Mouse (Mus musculus) neural tube, embryonic 11.5 days (tissue): Measurements from ENCODE around the gene Suclg2. TPM values are rescaled to one million over a fixed set of nuclear protein-coding genes. Genes with fewer than 3 reads are reported as not detected.
A peak's percentile ranks its signal among the peaks of the same experiment; 100 is the strongest.

Experiments used
- ATAC-seq: fragments of 200-750 bp; cut with Nextera tagmentation; 2 replicates; pipeline ENCODE4 v1.8.0; 2017; ENCODE audit warnings: moderate number of reproducible peaks, mild to moderate bottlenecking, moderate TSS enrichment, moderate library complexity; ENCODE audit not compliant: insufficient read depth, low FRiP score, low TSS enrichment
- DNase-seq: peaks from one replicate; pipeline ENCODE4 v3.0.0-alpha.2; 2015; ENCODE audit warnings: low spot score
- H3K27ac ChIP-seq: fragments of 300-500 bp; sonication (generic); 2 replicates; pipeline ENCODE4 v1.5.1; 2014; ENCODE audit warnings: low read depth, mild to moderate bottlenecking, low read length
- H3K27me3 ChIP-seq: fragments of 300-500 bp; sonication (generic); 2 replicates; pipeline ENCODE4 v1.6.1; 2014; ENCODE audit warnings: mild to moderate bottlenecking, low read length, mixed read lengths; ENCODE audit not compliant: control insufficient read depth, insufficient read depth
- H3K36me3 ChIP-seq: fragments of 300-500 bp; sonication (generic); 2 replicates; pipeline ENCODE4 v1.6.1; 2014; ENCODE audit warnings: mild to moderate bottlenecking, low read length, moderate library complexity, mixed read lengths; ENCODE audit not compliant: control insufficient read depth, insufficient read depth
- H3K4me1 ChIP-seq: fragments of 300-500 bp; sonication (generic); 2 replicates; pipeline ENCODE4 v1.6.1; 2014; ENCODE audit warnings: low read length, mixed read lengths; ENCODE audit not compliant: control insufficient read depth, insufficient read depth
- H3K4me2 ChIP-seq: fragments of 300-500 bp; sonication (generic); 2 replicates; pipeline ENCODE4 v1.6.1; 2014; ENCODE audit warnings: low read depth, mild to moderate bottlenecking, moderate library complexity
- H3K4me3 ChIP-seq: fragments of 300-500 bp; sonication (generic); 2 replicates; pipeline ENCODE4 v1.5.1; 2014; ENCODE audit warnings: low read depth, low read length
- H3K9ac ChIP-seq: fragments of 300-500 bp; sonication (generic); 2 replicates; pipeline ENCODE4 v1.6.1; 2014; ENCODE audit warnings: mild to moderate bottlenecking, low read length
- H3K9me3 ChIP-seq: fragments of 300-500 bp; sonication (generic); 2 replicates; pipeline ENCODE4 v1.6.1; 2016; ENCODE audit warnings: low read length; ENCODE audit not compliant: control insufficient read depth
- WGBS: fragments of 180-500 bp; shearing (Covaris S2); extraction: QIAGEN DNeasy Blood & Tissue Kit; methylation state at CpG from one replicate; pipeline ENCODE4 v1.1.7; 2014; 5-methylcytosine and 5-hydroxymethylcytosine counted together
- polyA plus RNA-seq: library from polyadenylated mRNA; unstranded; fragments of >200 nt; fragmentation: Nextera tagmentation; extraction: Ambion mirVana; gene quantifications from 2 replicates; pipeline ENCODE4 v1.2.1, GENCODE M21; 2014

The Suclg2 gene
- polyA plus RNA-seq, 1 experiment from 2014 or later: 41.7 TPM

DNA sequence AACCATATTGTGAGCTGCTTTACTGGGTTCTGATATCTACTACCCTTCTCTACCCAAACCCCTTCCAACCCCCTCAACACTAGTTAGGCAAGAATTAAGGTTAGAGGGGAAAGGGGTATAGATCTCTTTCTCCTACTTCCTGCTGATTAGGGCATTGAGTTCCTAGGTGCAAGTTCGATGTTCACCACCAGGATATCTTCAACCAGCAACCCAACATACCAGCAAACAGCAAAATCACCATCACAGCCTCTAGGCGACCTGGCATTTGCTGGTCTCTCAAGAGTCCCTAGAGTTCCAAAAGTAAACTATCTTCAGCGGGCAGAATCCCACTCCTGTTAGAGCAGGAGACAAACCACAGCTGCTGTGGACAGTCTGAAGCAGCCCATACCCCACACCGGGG lies 33.4 kb downstream of the Suclg2 start:
- no peak overlapping the region for H3K4me3 ChIP-seq
- H3K27me3 ChIP-seq: no peaks in the 10 kb centered on the region
- no peak for ATAC-seq
- H3K4me1 ChIP-seq: no peaks in the 10 kb centered on the region
- H3K9me3 ChIP-seq: no peaks in the 10 kb centered on the region
- no peaks in the 10 kb centered on the region for H3K36me3 ChIP-seq
- no peak for DNase-seq
- H3K9ac ChIP-seq: no peak overlapping the region
- no peak overlapping the region for H3K27ac ChIP-seq
- WGBS: 78% methylated on average over 4 of the region's 4 CpGs
- no peak overlapping the region for H3K4me2 ChIP-seq

DNA sequence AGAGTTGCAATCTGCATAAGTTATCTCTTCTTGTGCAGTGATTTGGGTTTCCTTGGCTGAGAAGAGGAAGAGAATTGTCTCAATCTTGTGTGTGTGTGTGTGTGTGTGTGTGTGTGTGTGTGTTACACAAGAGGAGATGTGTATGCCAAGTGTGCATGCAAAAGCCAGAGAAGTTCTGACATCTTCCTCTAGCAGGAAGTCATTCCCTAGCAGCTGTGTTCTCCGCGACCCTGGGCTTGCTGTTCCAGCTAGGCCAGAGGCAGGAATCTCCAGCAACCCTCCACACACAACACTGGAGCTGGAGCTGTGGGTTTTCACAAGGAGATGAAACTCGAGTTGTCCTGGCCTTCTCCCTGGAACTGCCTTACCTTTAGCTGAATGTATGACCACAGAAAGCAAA lies 38.9 kb downstream of the Suclg2 start:
- H3K9me3 ChIP-seq: no peaks in the 10 kb centered on the region
- no peaks in the 10 kb centered on the region for H3K36me3 ChIP-seq
- no peaks in the 10 kb centered on the region for H3K27me3 ChIP-seq
- no peak overlapping the region for H3K4me2 ChIP-seq
- H3K9ac ChIP-seq: no peak overlapping the region
- DNase-seq (no peak), ATAC-seq (no peak)
- H3K4me3 ChIP-seq: no peak overlapping the region
- 78% methylated on average over 3 of the region's 3 CpGs for WGBS
- H3K4me1 ChIP-seq: no peaks in the 10 kb centered on the region
- H3K27ac ChIP-seq: no peak overlapping the region

DNA sequence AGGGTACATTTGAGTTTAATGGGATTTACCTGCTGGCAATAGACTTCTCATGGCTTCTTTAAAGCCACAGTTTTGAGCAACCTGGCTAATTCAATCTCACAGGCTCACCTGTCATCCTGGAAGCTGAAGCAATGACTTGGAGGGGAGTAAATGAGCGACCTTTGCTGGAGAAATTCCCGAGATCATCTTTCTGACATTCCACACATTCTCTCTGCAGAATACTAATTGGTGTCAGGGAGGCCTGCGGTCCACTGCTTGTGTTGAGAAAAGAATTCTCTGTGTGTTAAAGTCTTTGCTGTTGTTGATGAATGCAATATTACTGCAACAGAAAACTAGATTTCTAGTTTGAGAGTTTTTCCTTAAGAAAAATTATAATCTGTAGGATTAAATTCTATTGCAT lies 39.3 kb downstream of the Suclg2 start:
- no peak overlapping the region for H3K9ac ChIP-seq
- H3K4me1 ChIP-seq: no peaks in the 10 kb centered on the region
- no peak for ATAC-seq
- H3K9me3 ChIP-seq: no peaks in the 10 kb centered on the region
- DNase-seq: no peak
- no peak overlapping the region for H3K4me3 ChIP-seq
- no peaks in the 10 kb centered on the region for H3K27me3 ChIP-seq
- WGBS: 47% methylated on average over 3 of the region's 3 CpGs
- H3K4me2 ChIP-seq: no peak overlapping the region
- H3K36me3 ChIP-seq: no peaks in the 10 kb centered on the region
- H3K27ac ChIP-seq: no peak overlapping the region

DNA sequence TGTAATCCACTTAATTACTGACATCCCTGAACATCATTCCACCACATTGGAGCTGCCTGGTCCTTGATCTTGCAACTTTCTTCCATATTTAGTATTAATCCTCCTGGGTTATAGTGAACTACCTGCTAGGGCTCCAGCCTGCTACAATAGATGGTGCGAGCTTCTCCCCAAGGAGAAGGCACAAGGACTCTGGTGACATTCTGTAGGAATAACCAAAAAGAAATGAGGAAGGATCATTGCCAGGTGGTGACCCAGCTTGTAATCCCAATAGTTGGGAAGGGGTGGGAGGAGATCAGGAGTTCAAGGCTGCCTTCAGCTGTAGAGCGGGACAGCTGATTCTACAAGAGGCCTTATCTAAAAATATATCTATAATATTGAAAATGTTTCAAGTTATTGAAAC lies 41.6 kb downstream of the Suclg2 start:
- H3K4me2 ChIP-seq: no peak overlapping the region
- no peak for ATAC-seq
- no peak overlapping the region for H3K4me3 ChIP-seq
- no peak overlapping the region for H3K9ac ChIP-seq
- H3K4me1 ChIP-seq: no peaks in the 10 kb centered on the region
- H3K36me3 ChIP-seq: no peaks in the 10 kb centered on the region
- H3K27me3 ChIP-seq: no peaks in the 10 kb centered on the region
- no peak for DNase-seq
- no peak overlapping the region for H3K27ac ChIP-seq
- no peaks in the 10 kb centered on the region for H3K9me3 ChIP-seq
- WGBS: 94% methylated on average over 2 of the region's 2 CpGs

DNA sequence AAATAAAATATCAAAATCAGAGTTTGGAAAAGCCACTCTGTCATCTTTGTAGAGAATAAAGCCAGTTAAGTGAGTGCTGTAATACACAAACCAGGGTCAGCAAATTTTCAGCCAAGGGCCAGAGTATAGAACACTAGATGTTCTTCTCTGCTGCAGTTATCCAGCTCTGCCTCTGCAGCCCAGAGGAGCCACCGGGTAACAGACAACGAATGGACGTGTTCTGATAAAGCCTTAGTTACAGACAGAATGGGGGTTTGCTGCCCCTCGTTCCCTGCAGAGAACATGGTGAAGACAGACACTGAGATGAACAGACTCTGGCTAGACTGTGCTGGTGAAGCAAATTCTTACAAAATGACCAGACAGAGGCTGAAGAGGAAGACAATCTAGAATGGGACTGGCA lies 42.2 kb downstream of the Suclg2 start:
- Histone ChIP-seq H3K9ac (no peak overlapping the region), H3K27me3 (no peaks in the 10 kb centered on the region), H3K36me3 (no peaks in the 10 kb centered on the region), H3K4me1 (no peaks in the 10 kb centered on the region), H3K4me3 (no peak overlapping the region), H3K27ac (no peak overlapping the region), H3K9me3 (no peaks in the 10 kb centered on the region), H3K4me2 (no peak overlapping the region)
- ATAC-seq: no peak
- DNase-seq: no peak
- WGBS: 77% methylated on average over 4 of the region's 4 CpGs

DNA sequence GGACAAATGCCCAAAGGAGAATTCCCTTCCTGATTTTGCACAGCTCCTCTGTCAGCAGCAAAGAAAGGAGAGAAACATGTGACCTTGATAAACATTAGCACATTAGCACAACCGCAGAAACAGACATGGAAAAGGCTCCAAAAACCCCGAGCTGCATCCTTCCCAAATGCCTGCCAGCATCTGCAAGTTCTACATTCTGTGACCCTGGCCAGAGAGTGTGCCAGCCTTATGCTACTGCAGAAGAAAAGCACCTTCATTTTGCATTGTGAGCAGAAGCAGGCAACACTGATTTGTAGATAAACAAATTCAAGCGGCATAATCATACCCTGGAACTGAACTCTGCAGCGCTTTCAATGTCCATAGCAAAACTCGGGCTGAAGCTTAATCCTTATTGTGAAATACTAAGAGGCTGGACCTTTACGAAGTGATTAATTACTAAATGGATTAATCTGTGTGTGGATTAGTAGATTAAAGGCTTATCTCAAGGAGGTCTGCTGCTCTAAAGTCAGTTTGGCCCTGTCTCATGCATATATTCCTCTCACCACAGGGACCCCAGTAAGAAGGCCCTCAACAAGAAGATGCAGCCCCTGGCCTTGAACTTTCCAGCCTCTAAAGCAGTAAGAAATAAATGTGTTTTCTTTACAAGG lies 43.4 kb downstream of the Suclg2 start:
- H3K4me2 ChIP-seq: no peak overlapping the region
- H3K4me3 ChIP-seq: no peak overlapping the region
- H3K27me3 ChIP-seq: no peaks in the 10 kb centered on the region
- DNase-seq (no peak), ATAC-seq (no peak)
- no peak overlapping the region for H3K9ac ChIP-seq
- H3K27ac ChIP-seq: no peak overlapping the region
- H3K4me1 ChIP-seq: no peaks in the 10 kb centered on the region
- H3K9me3 ChIP-seq: no peaks in the 10 kb centered on the region
- WGBS: 72% methylated on average over 6 of the region's 6 CpGs
- H3K36me3 ChIP-seq: no peaks in the 10 kb centered on the region

DNA sequence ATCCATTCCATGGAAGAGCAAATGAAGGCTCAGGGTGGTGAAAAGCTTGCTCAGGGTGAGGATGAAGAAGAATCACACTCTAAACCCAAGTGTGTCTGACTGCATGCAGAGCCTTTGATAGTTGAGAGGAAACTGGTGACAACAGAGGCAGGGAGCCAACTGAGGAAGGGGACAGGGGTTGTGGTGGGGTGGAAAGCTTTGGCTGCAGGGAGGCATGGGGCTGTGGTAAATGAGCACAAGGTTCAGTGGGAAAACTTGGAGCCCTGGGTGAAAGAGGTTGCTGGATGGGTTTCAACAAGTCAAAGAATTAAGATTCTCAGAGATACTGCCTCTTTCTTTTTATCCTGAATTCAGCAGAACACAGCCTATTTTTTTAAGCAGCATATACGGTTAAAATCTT lies 43.9 kb downstream of the Suclg2 start:
- H3K4me1 ChIP-seq: no peaks in the 10 kb centered on the region
- no peak overlapping the region for H3K4me2 ChIP-seq
- no peaks in the 10 kb centered on the region for H3K27me3 ChIP-seq
- ATAC-seq: no peak
- no peak for DNase-seq
- no peak overlapping the region for H3K9ac ChIP-seq
- no peak overlapping the region for H3K27ac ChIP-seq
- WGBS: 79% methylated on average over 1 of the region's 1 CpGs
- H3K36me3 ChIP-seq: no peaks in the 10 kb centered on the region
- H3K9me3 ChIP-seq: no peaks in the 10 kb centered on the region
- H3K4me3 ChIP-seq: no peak overlapping the region

DNA sequence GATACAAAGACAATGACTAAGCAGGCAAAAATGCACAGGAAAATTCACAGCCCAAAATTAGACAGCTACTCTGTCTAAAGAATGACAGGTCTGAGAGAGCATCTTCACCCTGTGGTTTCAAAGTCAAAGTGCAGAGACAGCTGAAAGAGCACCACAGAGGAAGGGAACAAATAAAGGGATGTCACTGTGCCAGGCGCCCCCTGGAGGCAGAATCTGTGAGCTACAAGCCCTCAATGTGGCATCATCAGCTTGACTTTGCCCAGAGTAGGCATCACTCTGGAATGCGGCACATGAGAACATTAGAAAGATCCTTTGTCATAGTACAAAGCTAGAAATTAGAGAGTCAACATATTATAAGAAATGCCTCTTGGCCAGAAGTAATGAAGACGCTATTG lies 49.3 kb downstream of the Suclg2 start:
- Histone ChIP-seq H3K4me2 (no peak overlapping the region), H3K36me3 (no peaks in the 10 kb centered on the region), H3K4me1 (no peaks in the 10 kb centered on the region), H3K27me3 (no peaks in the 10 kb centered on the region), H3K4me3 (no peak overlapping the region), H3K27ac (no peak overlapping the region), H3K9me3 (no peaks in the 10 kb centered on the region), H3K9ac (no peak overlapping the region)
- no peak for ATAC-seq
- WGBS: 60% methylated on average over 3 of the region's 3 CpGs
- peak; percentile 47 for DNase-seq

DNA sequence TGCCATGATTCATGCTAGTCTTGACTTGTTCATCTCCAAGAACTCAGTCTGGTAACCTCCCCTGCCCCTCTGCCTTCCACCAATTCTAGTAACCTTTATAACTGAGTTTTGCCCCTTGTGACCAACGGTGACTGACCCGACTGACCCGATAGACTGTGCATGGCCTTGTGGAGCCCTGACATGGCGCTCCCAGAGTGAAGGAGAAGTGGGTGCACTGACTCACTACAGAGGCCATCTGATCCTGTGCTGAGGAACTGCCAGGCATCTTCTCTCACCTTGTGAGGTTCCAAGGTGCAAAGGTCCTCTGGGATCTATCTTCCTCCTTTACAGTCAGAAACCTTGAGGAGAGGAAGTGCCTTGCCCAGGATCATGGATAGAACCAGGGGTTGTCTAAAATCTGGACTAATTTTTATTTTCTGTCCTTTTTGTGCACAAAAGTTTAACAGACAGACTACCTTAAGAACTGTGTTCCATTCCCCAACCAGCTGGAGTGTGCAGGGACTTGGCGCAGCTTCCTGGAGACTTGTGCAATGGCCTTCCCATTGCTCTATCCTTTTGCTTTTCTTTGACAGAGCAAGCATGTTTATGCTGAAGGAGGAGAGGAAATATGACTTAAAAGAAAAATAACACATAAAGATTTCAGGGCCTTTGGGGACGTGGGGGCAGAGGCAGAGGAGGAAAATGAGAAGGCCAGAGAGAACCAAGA lies 49.8 kb downstream of the Suclg2 start:
- WGBS: 94% methylated on average over 6 of the region's 6 CpGs
- ATAC-seq (no peak), DNase-seq (no peak)
- H3K4me3 ChIP-seq: no peak overlapping the region
- H3K4me1 ChIP-seq: no peaks in the 10 kb centered on the region
- no peaks in the 10 kb centered on the region for H3K36me3 ChIP-seq
- H3K4me2 ChIP-seq: no peak overlapping the region
- H3K9ac ChIP-seq: no peak overlapping the region
- H3K27ac ChIP-seq: no peak overlapping the region
- no peaks in the 10 kb centered on the region for H3K27me3 ChIP-seq
- H3K9me3 ChIP-seq: no peaks in the 10 kb centered on the region
